Mouse (Mus musculus) brain, adult 2 months (tissue): ENCODE results near the gene Vmn1r127.
"Not testable (repeated sequence)": the region's sequence is repeated elsewhere in the genome, so short reads cannot be mapped to it uniquely, and the experiment has no call there.

Experiments used
- DNase-seq: peaks from one replicate; pipeline ENCODE4 v3.0.0; 2011; ENCODE audit warnings: low read depth, low spot score

Gene Vmn1r127

GRCm38 (mm10) chr7:21319761-21320160 is at the start of gene Vmn1r127:
Gene Vmn1r127 (minus strand): TSS chr7:21319861.
- not testable (repeated sequence) for DNase-seq

GRCm38 (mm10) chr7:21361191-21361590 is 41.5 kb upstream of the Vmn1r127 start, which contains the start of gene Vmn1r129:
Gene Vmn1r129 (minus strand): TSS chr7:21361291.
- not testable (repeated sequence) for DNase-seq

- not testable (repeated sequence) for DNase-seq
These were observed 29.4 kb upstream of the Vmn1r127 start, which contains the start of gene Vmn1r128 for GRCm38 (mm10) chr7:21349073-21349472. Gene Vmn1r128 (plus strand): TSS chr7:21349373.

GRCm38 (mm10) chr7:21301367-21301766 is 18.3 kb downstream of the Vmn1r127 start, which contains the start of gene Vmn1r126:
Gene Vmn1r126 (minus strand): TSS chr7:21301467.
- DNase-seq: not testable (repeated sequence)

GRCm38 (mm10) chr7:21271879-21272278 is 47.8 kb downstream of the Vmn1r127 start, which contains the start of gene Vmn1r125:
Gene Vmn1r125 (plus strand): TSS chr7:21272179.
- DNase-seq: not testable (repeated sequence)
